Mouse (Mus musculus) midbrain, embryonic 11.5 days (tissue): ENCODE measurements at regions not wholly inside any gene's neighbourhood (a gene's known extent, or its start where the extent isn't known, plus 50 kb on each side); places are given as distances from the start of the nearest gene placed in this dataset.

Experiments
- ATAC-seq: fragments of 200-750 bp; cut with Nextera tagmentation; 2 replicates; pipeline ENCODE4 v1.8.0; 2017; ENCODE audit warnings: moderate TSS enrichment, moderate library complexity; ENCODE audit not compliant: low FRiP score
- DNase-seq: peaks from one replicate; pipeline ENCODE4 v3.0.0; 2015; ENCODE audit warnings: low spot score; ENCODE audit errors: missing footprints
- H3K27ac ChIP-seq: fragments of 300-500 bp; sonication (generic); 2 replicates; pipeline ENCODE4 v1.5.1; 2014; ENCODE audit warnings: low read depth, low read length
- H3K27me3 ChIP-seq: fragments of 300-500 bp; sonication (generic); 2 replicates; pipeline ENCODE4 v1.6.1; 2014; ENCODE audit warnings: mild to moderate bottlenecking, low read length, moderate library complexity, mixed read lengths; ENCODE audit not compliant: control insufficient read depth, insufficient read depth
- H3K36me3 ChIP-seq: fragments of 300-500 bp; sonication (generic); 2 replicates; pipeline ENCODE4 v1.6.1; 2014; ENCODE audit warnings: mild to moderate bottlenecking, low read length, moderate library complexity, mixed read lengths; ENCODE audit not compliant: control insufficient read depth, insufficient read depth
- H3K4me1 ChIP-seq: fragments of 300-500 bp; sonication (generic); 2 replicates; pipeline ENCODE4 v1.6.1; 2014; ENCODE audit warnings: low read length; ENCODE audit not compliant: control insufficient read depth, insufficient read depth
- H3K4me2 ChIP-seq: fragments of 300-500 bp; sonication (generic); 2 replicates; pipeline ENCODE4 v1.6.1; 2014; ENCODE audit warnings: mild to moderate bottlenecking, moderate library complexity
- H3K4me3 ChIP-seq: fragments of 300-500 bp; sonication (generic); 2 replicates; pipeline ENCODE4 v1.5.1; 2014; ENCODE audit warnings: low read depth, low read length
- H3K9ac ChIP-seq: fragments of 300-500 bp; sonication (generic); 2 replicates; pipeline ENCODE4 v1.6.1; 2014; ENCODE audit warnings: low read length
- H3K9me3 ChIP-seq: fragments of 300-500 bp; sonication (generic); 2 replicates; pipeline ENCODE4 v1.6.1; 2016; ENCODE audit warnings: low read length; ENCODE audit not compliant: control insufficient read depth
- WGBS: fragments of 180-500 bp; shearing (Covaris S2); extraction: QIAGEN DNeasy Blood & Tissue Kit; methylation state at CpG from one replicate; pipeline ENCODE4 v1.1.7; 2014; 5-methylcytosine and 5-hydroxymethylcytosine counted together

- no peak overlapping the region for H3K9ac ChIP-seq
- H3K36me3 ChIP-seq: no peaks in the 10 kb centered on the region
- no peaks in the 10 kb centered on the region for H3K4me1 ChIP-seq
- H3K9me3 ChIP-seq: no peaks in the 10 kb centered on the region
- no peak overlapping the region for H3K4me3 ChIP-seq
- ATAC-seq (no peak), DNase-seq (no peak)
- no peak overlapping the region for H3K4me2 ChIP-seq
- H3K27ac ChIP-seq: no peak overlapping the region
- 96% methylated on average over 8 of the region's 8 CpGs for WGBS
- H3K27me3 ChIP-seq: no peaks in the 10 kb centered on the region
Measured at GRCm38 (mm10) chr8:47615061-47615460, 60.3 kb downstream of the Ing2 start.

DNA sequence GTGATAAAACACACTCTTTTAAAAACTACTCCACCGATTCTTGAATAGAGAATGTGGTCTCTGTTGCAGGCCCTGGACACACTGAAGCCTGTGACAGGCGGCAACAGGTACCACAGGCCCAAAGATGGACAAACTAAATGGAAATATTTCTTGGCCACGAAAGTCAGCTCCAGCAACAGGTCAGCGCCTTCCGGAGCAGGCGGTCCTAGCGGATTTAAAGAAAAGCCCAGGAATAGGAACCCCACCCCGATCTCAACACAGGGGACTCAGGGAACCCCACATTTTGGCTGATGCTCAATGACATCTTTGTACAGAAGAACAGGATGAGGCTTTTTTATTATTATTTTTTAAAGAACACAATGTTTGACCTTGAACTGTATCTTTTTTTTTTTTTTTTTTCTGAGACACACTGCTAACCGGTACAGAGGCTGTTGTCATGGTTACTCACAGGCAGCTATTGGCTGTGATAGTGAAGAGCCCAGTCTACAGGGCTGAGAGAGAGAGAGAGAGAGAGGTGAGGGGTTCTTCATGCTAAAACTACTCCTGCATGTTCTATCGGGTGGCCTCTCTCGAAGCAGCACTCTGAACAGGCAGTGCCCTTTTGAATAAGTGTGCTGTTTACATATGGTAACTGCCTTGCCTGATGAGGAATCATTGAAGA lies 63.5 kb downstream of the Ing2 start:
- no peaks in the 10 kb centered on the region for H3K4me1 ChIP-seq
- no peak overlapping the region for H3K4me3 ChIP-seq
- WGBS: 76% methylated on average over 11 of the region's 11 CpGs
- ATAC-seq (no peak), DNase-seq (peak; percentile 53)
- H3K36me3 ChIP-seq: no peaks in the 10 kb centered on the region
- H3K27me3 ChIP-seq: no peaks in the 10 kb centered on the region
- no peak overlapping the region for H3K4me2 ChIP-seq
- no peak overlapping the region for H3K27ac ChIP-seq
- no peaks in the 10 kb centered on the region for H3K9me3 ChIP-seq
- no peak overlapping the region for H3K9ac ChIP-seq

- Histone ChIP-seq H3K9ac (no peak overlapping the region), H3K4me1 (no peaks in the 10 kb centered on the region), H3K4me2 (no peak overlapping the region), H3K4me3 (no peak overlapping the region), H3K27me3 (no peaks in the 10 kb centered on the region), H3K9me3 (no peaks in the 10 kb centered on the region), H3K36me3 (no peaks in the 10 kb centered on the region), H3K27ac (no peak overlapping the region)
- DNase-seq (no peak), ATAC-seq (no peak)
- WGBS: 80% methylated on average over 5 of the region's 5 CpGs
Measured at GRCm38 (mm10) chr8:47609969-47610368, 65.4 kb downstream of the Ing2 start.

DNA sequence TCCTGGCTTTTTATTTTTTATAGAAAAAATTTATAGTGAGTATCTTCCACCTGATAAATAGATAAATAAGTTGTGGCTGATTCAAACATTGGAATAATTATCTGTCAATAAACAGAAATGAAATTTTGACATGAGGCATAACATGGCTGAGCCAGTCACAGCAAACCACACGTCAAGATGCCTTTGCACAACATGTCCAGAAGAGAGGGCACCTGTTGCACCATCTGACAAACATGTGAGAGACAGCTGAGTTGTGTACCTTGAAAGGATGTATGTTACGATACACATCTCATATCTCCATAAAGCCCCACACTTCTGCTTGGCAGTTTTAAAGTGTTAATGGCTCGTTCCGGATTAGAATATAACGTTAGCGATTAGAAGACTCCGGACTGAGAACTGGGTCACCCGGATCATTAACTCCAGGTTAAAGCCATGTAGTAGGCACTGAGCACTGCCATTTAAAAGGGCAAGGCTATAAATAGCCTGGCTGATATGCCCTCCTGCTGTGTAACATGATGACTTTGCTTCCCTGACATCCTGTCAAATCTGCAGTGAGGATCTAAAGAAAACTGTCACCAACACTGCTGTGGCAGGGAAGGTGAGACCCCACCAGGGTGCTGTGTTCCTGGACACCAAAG lies 70.9 kb downstream of the Rwdd4a start:
- no peaks in the 10 kb centered on the region for H3K36me3 ChIP-seq
- H3K4me1 ChIP-seq: no peaks in the 10 kb centered on the region
- H3K9ac ChIP-seq: no peak overlapping the region
- no peak overlapping the region for H3K4me2 ChIP-seq
- no peaks in the 10 kb centered on the region for H3K9me3 ChIP-seq
- no peak overlapping the region for H3K27ac ChIP-seq
- 94% methylated on average over 8 of the region's 8 CpGs for WGBS
- no peak overlapping the region for H3K4me3 ChIP-seq
- H3K27me3 ChIP-seq: no peaks in the 10 kb centered on the region
- no peak for ATAC-seq
- no peak for DNase-seq
